Mouse (Mus musculus) kidney, embryonic 14.5 days (tissue): ENCODE measurements around the gene Ldlrad3. TPM values are rescaled to one million over a fixed set of nuclear protein-coding genes. Genes with fewer than 3 reads are reported as not detected.
A peak's percentile ranks its signal among the peaks of the same experiment; 100 is the strongest.

Experiments
- ATAC-seq: fragments of 200-750 bp; cut with Nextera tagmentation; 2 replicates; pipeline ENCODE4 v1.8.0; 2017; ENCODE audit warnings: moderate number of reproducible peaks, mild to moderate bottlenecking, moderate TSS enrichment, moderate library complexity; ENCODE audit not compliant: low FRiP score, low TSS enrichment
- H3K27ac ChIP-seq: fragments of 300-500 bp; sonication (generic); 2 replicates; pipeline ENCODE4 v1.5.1; 2014; ENCODE audit warnings: low read depth, mild to moderate bottlenecking, low read length, moderate library complexity, mixed read lengths
- H3K27me3 ChIP-seq: fragments of 300-500 bp; sonication (generic); 2 replicates; pipeline ENCODE4 v1.6.1; 2014; ENCODE audit warnings: mild to moderate bottlenecking, low read length; ENCODE audit not compliant: control insufficient read depth, insufficient read depth
- H3K36me3 ChIP-seq: fragments of 300-500 bp; sonication (generic); 2 replicates; pipeline ENCODE4 v1.6.1; 2014; ENCODE audit warnings: low read length, mixed read lengths; ENCODE audit not compliant: control insufficient read depth, insufficient read depth
- H3K4me1 ChIP-seq: fragments of 300-500 bp; sonication (generic); 2 replicates; pipeline ENCODE4 v1.6.1; 2014; ENCODE audit warnings: low read length, mixed read lengths; ENCODE audit not compliant: control insufficient read depth, insufficient read depth
- H3K4me2 ChIP-seq: fragments of 300-500 bp; sonication (generic); replicated peaks from 2 replicates; pipeline ENCODE4 v1.6.1; 2014; ENCODE audit warnings: low read depth, mild to moderate bottlenecking, low read length
- H3K4me3 ChIP-seq: fragments of 300-500 bp; sonication (generic); 2 replicates; pipeline ENCODE4 v1.5.1; 2014; ENCODE audit warnings: mild to moderate bottlenecking, low read length
- H3K9ac ChIP-seq: fragments of 300-500 bp; sonication (generic); 2 replicates; pipeline ENCODE4 v1.6.1; 2014; ENCODE audit warnings: low read depth, mild to moderate bottlenecking, low read length, moderate library complexity
- H3K9me3 ChIP-seq: fragments of 300-500 bp; sonication (generic); 2 replicates; pipeline ENCODE4 v1.6.1; 2016; ENCODE audit warnings: low read length; ENCODE audit not compliant: control insufficient read depth
- WGBS: fragments of 180-500 bp; shearing (Covaris S2); extraction: QIAGEN DNeasy Blood & Tissue Kit; methylation state at CpG from one replicate; pipeline ENCODE4 v1.1.7; 2014; 5-methylcytosine and 5-hydroxymethylcytosine counted together
- polyA plus RNA-seq: library from polyadenylated mRNA; unstranded; fragments of >200 nt; fragmentation: Nextera tagmentation; extraction: Ambion mirVana; gene quantifications from 2 replicates; pipeline ENCODE4 v1.2.1, GENCODE M21; 2014

Ldlrad3 gene
- polyA plus RNA-seq, 1 experiment from 2014 or later: 39.2 TPM

- Histone ChIP-seq H3K9me3 (no peaks in the 10 kb centered on the region), H3K36me3 (no peaks in the 10 kb centered on the region), H3K4me1 (no peaks in the 10 kb centered on the region), H3K9ac (no peak overlapping the region), H3K4me3 (no peak overlapping the region), H3K27ac (no peak overlapping the region), H3K27me3 (no peaks in the 10 kb centered on the region), H3K4me2 (no peak overlapping the region)
- 80% methylated on average over 10 of the region's 10 CpGs for WGBS
- no peak for ATAC-seq
These were observed 133.1 kb downstream of the Ldlrad3 start for GRCm38 (mm10) chr2:102052951-102053660.

GRCm38 (mm10) chr2:102052353-102052752, 133.8 kb downstream of the Ldlrad3 start:
- Histone ChIP-seq H3K4me2 (no peak overlapping the region), H3K9me3 (no peaks in the 10 kb centered on the region), H3K4me3 (no peak overlapping the region), H3K9ac (no peak overlapping the region), H3K36me3 (no peaks in the 10 kb centered on the region), H3K4me1 (no peaks in the 10 kb centered on the region), H3K27me3 (no peaks in the 10 kb centered on the region), H3K27ac (no peak overlapping the region)
- ATAC-seq: no peak
- 88% methylated on average over 6 of the region's 6 CpGs for WGBS

- WGBS: 33% methylated on average over 10 of the region's 10 CpGs
- H3K9ac ChIP-seq: no peak overlapping the region
- ATAC-seq: peak; percentile 46; the same call in 1 of the 2 replicates
- no peak overlapping the region for H3K4me2 ChIP-seq
- H3K27me3 ChIP-seq: no peaks in the 10 kb centered on the region
- H3K4me1 ChIP-seq: no peaks in the 10 kb centered on the region
- H3K27ac ChIP-seq: no peak overlapping the region
- H3K4me3 ChIP-seq: no peak overlapping the region
- no peaks in the 10 kb centered on the region for H3K9me3 ChIP-seq
- H3K36me3 ChIP-seq: no peaks in the 10 kb centered on the region
These were observed 136.2 kb downstream of the Ldlrad3 start for GRCm38 (mm10) chr2:102049866-102050550.

- Histone ChIP-seq H3K4me3 (no peak overlapping the region), H3K4me1 (no peaks in the 10 kb centered on the region), H3K36me3 (no peaks in the 10 kb centered on the region), H3K9me3 (no peaks in the 10 kb centered on the region), H3K4me2 (no peak overlapping the region), H3K9ac (no peak overlapping the region), H3K27ac (no peak overlapping the region), H3K27me3 (no peaks in the 10 kb centered on the region)
- ATAC-seq: no peak
- WGBS: 81% methylated on average over 16 of the region's 16 CpGs
These were observed 137.6 kb downstream of the Ldlrad3 start for GRCm38 (mm10) chr2:102048296-102049175.

- Histone ChIP-seq H3K36me3 (no peaks in the 10 kb centered on the region), H3K4me3 (no peak overlapping the region), H3K27me3 (no peaks in the 10 kb centered on the region), H3K4me1 (no peaks in the 10 kb centered on the region), H3K9ac (no peak overlapping the region), H3K27ac (no peak overlapping the region), H3K9me3 (no peaks in the 10 kb centered on the region), H3K4me2 (no peak overlapping the region)
- 94% methylated on average over 7 of the region's 7 CpGs for WGBS
- no peak for ATAC-seq
These were observed 139.7 kb downstream of the Ldlrad3 start for GRCm38 (mm10) chr2:102046481-102046880.

- no peaks in the 10 kb centered on the region for H3K9me3 ChIP-seq
- 95% methylated on average over 5 of the region's 5 CpGs for WGBS
- no peaks in the 10 kb centered on the region for H3K27me3 ChIP-seq
- H3K4me3 ChIP-seq: no peak overlapping the region
- ATAC-seq: no peak
- H3K4me1 ChIP-seq: peaks cover 28% of the 10 kb centered on the region
- H3K36me3 ChIP-seq: no peaks in the 10 kb centered on the region
- no peak overlapping the region for H3K4me2 ChIP-seq
- no peak overlapping the region for H3K9ac ChIP-seq
- no peak overlapping the region for H3K27ac ChIP-seq
These were observed 145.7 kb downstream of the Ldlrad3 start for GRCm38 (mm10) chr2:102040456-102040855.

- H3K9me3 ChIP-seq: no peaks in the 10 kb centered on the region
- ATAC-seq: no peak
- peaks cover 28% of the 10 kb centered on the region for H3K4me1 ChIP-seq
- H3K27ac ChIP-seq: no peak overlapping the region
- H3K9ac ChIP-seq: no peak overlapping the region
- H3K4me2 ChIP-seq: no peak overlapping the region
- no peaks in the 10 kb centered on the region for H3K27me3 ChIP-seq
- 79% methylated on average over 2 of the region's 2 CpGs for WGBS
- H3K36me3 ChIP-seq: no peaks in the 10 kb centered on the region
- no peak overlapping the region for H3K4me3 ChIP-seq
These were observed 146.2 kb downstream of the Ldlrad3 start for GRCm38 (mm10) chr2:102040011-102040410.

GRCm38 (mm10) chr2:102038895-102039667, 147.1 kb downstream of the Ldlrad3 start:
- Histone ChIP-seq H3K9me3 (no peaks in the 10 kb centered on the region), H3K4me3 (no peak overlapping the region), H3K27ac (no peak overlapping the region), H3K27me3 (no peaks in the 10 kb centered on the region), H3K36me3 (no peaks in the 10 kb centered on the region), H3K4me2 (no peak overlapping the region), H3K9ac (no peak overlapping the region), H3K4me1 (peaks cover 28% of the 10 kb centered on the region)
- WGBS: 90% methylated on average over 7 of the region's 7 CpGs
- no peak for ATAC-seq
